Mouse (Mus musculus): ENCODE measurements around the gene 9230104L09Rik.

9230104L09Rik gene

DNA sequence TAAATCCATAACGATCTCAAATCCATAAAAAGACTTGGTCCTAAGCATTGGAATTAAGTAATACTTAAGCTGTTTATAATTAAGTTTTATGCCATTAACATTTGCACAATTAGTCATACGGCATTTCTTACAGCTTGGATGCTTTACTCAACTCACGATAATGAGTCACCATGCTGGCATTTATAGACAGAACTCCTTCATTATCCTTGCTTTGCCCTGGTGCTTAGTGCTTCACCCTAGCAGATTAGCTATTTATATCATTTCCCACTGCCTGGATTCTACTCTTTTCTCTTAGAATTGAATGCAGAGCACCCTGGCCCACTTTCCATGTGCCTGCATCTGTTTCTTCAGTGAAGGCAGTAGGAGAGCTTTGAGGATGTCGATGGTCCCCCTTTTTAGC, 7.3 kb downstream of the 9230104L09Rik start:
- ATAC-seq (ENCODE audit: insufficient number of reproducible peaks, low FRiP score, low TSS enrichment): no peak

DNA sequence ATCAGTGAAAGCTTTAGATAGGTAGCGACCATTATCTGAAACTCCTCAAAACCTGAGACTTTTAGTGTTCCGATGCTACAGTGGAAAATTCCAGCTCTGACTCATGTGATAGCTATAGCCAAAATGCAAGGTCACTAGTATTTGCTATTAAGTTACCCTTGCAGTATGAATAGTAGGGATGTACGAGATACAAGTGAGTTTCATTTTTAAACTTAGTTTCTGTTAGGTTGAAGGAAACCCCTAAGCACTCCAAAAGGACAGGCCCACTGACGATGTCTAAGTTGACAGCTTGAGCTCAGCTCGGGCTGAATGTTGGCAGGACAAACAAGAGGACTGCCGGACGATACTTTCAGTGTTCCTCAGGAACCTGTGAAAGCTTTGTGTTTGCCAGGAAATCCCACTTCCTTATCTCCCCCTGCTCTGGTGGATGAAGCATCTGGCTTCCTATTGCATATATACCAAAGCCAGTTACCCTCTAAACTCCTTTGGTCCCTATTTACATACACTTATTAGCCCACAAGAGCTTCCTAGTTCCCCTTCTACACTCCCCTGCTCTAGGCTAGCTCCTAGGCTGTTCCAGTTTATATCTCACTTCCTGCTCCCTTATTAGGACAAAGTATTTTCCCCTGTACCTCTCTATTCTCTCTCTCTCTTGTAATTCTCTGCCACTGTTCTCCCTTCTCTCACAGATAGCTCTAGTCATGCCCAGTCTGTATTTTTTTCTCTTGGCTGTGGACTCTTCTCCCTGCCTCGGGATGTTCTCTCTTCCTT, 8.0 kb downstream of the 9230104L09Rik start:
- no peak for ATAC-seq (ENCODE audit: insufficient number of reproducible peaks, low FRiP score, low TSS enrichment)

DNA sequence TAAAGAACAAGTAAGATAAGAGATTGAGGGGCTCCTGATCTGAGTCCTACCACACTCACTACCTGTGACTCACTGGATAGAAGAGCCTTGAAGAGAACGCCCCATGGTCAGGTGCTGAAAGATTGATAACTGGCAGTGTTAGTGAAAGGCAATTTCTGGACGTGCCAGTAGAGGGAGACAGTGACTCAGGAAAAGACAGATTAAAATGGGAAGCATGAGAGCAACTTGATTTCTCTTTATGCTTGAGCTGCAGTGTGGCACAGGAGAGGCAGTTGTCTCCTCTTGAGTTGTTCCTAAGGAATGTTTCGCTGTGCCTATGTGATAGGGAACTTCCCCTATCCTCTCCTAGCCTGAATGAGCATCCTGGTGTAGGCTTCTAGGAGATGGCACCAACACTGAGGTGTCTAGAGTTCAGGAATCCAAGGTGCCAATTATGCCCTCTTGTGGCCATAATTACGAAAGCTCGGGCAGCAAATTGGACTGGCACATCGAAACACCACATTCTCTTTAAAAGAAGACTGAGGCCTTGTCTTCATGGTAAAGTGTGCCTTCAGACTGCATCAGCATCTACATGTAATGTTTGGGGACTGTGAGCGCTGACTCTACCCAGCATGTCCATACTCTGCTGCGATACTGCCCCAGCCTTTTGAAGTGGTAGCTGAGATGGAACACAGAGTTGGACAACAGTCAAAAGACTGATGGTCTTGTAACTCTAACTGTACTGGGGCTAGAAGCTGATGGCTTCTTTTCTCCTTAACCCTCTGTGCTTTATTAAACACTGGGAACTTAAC, 13.5 kb downstream of the 9230104L09Rik start:
- peak; percentile 71 for ATAC-seq (ENCODE audit: insufficient number of reproducible peaks, low FRiP score, low TSS enrichment)

DNA sequence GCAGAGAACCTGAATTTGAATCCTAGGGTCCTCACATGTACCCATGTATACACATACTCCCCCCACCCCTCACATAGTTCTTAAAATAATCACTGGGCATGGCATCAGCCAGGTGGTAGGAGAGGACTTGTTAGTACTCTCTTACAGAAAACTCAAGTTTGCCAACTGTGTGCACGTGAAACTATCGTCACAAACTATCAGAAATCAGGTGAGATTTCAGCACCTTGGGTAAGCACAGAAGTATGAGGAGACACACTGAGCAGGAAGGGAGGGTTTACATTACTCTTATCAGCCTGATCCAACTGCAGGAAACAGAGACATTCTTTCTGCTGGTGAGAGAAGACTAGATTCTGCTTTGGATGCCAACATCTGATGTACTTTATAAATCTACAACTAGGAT, 25.6 kb downstream of the 9230104L09Rik start:
- ATAC-seq (ENCODE audit: insufficient number of reproducible peaks, low FRiP score, low TSS enrichment): no peak

DNA sequence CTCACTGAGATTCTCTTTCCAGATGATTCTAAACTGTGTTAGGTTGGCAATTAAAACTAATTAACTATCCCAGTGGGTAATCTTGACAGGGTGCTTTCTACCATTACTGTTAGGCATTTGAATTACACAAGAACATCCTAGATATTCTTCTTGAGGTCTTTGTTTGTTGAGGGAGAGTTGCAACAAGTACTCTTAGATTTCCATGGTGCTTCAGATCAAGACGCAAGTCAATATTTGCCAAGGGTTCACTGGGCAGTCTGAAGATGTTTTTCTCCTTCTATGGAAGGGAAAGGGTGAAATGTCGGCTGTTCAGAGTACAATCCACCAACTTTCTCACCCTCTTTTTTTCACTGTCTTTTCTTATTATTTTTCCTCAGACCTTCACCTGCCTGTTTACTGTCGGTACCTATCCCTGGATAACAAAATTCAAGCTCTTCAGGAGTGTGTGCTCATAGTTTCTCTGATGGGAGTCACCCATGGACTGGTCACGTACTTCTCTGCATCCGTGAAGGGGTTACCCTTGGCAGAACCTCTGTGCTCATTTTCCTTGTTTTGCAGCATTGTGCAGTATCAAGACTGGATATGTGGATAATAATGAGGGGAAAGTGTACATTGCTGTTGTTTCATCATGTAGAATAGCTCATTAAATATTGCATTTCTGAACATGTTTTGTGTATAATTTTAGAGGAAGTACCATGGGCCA, 26.6 kb downstream of the 9230104L09Rik start:
- ATAC-seq (ENCODE audit: insufficient number of reproducible peaks, low FRiP score, low TSS enrichment): no peak

DNA sequence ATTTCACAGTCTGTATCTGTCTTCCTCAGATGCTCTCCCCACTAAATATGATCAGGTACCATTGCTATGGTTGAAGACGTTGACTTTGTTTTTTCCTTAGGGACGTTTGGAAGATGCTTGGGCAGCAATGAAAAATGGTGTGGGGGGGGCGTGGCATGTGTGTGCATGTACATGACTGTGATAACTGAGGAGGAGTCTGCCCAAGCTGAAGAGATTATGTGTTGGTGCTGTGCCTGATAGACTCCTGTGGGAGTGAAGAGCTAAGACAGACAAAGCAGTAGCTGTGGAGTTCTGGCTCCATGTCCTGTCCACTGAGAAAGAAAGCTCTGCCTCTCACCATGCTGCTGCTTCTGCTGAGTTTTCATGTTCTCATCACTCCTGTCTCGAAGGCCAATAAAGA, 29.9 kb downstream of the 9230104L09Rik start, which contains the start of gene Cst9:
TSS of gene Cst9 (plus strand) at position 236 of the 400 bp plus-strand sequence.
- ATAC-seq (ENCODE audit: insufficient number of reproducible peaks, low FRiP score, low TSS enrichment): no peak

DNA sequence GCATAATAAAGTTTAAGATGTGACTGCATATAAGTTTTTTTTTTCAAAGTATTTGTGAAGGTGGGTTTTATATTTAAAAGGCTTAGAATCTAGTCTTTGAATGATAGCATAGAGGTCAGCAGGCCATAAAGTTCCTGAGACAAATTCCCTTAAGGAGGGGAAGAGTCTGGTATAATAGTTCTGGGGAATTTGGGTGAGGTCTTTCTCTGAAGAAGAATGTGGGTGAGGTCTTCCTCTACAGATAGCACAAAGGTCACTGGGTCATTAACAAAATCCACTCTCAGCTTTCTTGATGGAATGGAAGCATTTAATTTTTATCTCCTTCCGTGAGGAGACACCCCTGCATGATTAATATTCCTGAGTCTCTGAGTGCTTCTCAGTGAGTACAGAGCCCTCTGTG, 38.9 kb downstream of the 9230104L09Rik start:
- no peak for ATAC-seq (ENCODE audit: insufficient number of reproducible peaks, low FRiP score, low TSS enrichment)

DNA sequence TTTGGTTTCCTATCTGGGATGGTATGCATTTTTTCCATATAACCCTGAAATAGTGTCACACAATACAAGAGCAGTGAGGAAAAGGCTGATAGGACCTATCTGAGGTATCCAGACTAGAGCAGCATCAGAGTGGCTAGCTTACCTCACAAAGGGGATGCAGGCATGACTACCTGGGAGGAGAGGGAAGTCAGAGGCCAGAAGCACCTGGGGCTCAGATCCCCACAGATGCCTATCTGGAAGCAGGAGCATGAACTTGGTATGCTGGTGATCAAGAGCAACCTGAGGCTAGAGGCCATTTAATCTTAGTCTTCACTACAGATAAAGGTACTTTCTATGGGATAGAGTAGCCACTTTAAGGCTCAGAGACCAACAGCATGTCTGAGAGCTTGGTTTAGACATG, 44.9 kb downstream of the 9230104L09Rik start, which contains the start of gene Cst13:
TSS of gene Cst13 (plus strand) at position 173 of the 400 bp plus-strand sequence.
- no peak for ATAC-seq (ENCODE audit: insufficient number of reproducible peaks, low FRiP score, low TSS enrichment)

DNA sequence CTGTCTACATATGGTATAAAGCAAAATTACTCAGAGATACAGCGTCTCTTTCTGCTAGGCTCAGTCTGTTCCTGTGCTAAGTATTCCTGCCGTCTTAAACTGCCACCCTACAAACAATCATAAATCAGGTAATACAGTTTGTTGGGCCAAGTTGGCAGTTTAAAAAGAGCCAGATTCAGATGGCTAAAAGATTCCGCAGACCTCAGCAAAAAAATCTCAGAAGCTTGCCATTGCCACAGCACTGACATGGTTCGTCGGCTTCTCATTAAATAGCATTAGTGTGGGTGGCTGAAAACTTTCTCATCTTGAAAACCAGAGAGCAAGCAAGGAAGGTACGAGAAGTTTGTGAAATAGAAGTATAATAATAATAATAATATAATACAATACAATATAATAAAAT, 58.1 kb downstream of the 9230104L09Rik start:
- no peak for ATAC-seq (ENCODE audit: insufficient number of reproducible peaks, low FRiP score, low TSS enrichment)

DNA sequence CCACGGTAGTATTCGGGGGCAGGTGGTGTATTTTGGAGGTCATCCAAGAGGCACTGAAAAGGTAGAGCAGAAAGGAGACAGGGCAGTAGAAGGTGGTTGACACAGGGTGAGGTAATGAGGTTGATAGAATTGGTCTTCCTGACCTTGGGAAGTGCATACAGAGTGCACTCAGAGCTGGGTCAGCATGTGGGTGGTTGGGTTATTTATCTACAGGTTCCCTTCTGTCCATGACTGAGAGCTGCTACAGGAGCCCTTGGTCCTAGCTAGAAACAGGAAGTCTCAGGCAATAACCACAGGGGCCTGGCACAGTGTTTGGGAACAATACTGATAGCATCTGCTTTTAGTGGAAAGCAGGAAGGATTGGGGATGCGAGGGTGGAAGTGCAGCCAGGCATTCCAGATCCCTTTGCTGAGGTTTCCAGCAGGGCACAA, 63.3 kb downstream of the 9230104L09Rik start:
- ATAC-seq (ENCODE audit: insufficient number of reproducible peaks, low FRiP score, low TSS enrichment): peak; percentile 93

DNA sequence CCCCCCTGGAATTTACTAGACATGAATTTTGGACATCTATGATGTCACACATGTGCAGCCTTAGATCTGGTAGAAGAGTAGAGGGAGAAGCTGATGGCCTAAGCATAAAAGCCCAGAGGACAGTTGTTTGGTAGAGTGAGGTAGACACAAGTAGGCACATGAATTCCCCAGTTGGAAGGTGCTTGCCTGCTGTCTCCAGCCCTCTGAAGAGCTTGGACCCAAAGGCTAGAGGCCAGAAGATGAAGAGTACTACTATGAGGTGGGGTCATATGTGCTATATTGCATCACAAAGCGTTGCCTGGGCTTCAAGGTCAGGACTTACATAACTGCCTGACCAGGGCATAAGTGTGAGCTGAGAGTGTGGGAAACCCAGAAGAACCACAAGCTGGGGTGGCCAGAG, 66.4 kb downstream of the 9230104L09Rik start, which contains the start of gene Cst8:
TSS of gene Cst8 (plus strand) at position 301 of the 400 bp plus-strand sequence.
- no peak for ATAC-seq (ENCODE audit: insufficient number of reproducible peaks, low FRiP score, low TSS enrichment)
